Mouse (Mus musculus) bone marrow macrophage, adult 2 months (primary cell): ENCODE data around the gene Pou2f1. TPM values are rescaled to one million over a fixed set of nuclear protein-coding genes. Genes with fewer than 3 reads are reported as not detected.

Source experiments
- H3K27ac ChIP-seq: 2 replicates; pipeline ENCODE4 v1.5.1; 2012; ENCODE audit warnings: low read depth, low read length; ENCODE audit not compliant: insufficient read depth
- H3K4me1 ChIP-seq: 2 replicates; pipeline ENCODE4 v1.6.1; 2012; ENCODE audit warnings: low read length; ENCODE audit not compliant: control insufficient read depth, insufficient read depth
- H3K4me3 ChIP-seq: 2 replicates; pipeline ENCODE4 v1.5.1; 2012; ENCODE audit warnings: mild to moderate bottlenecking, low read length, moderate library complexity; ENCODE audit not compliant: insufficient read depth
- CTCF ChIP-seq: IDR thresholded peaks from 2 replicates; pipeline ENCODE4 v1.5.1; 2012; ENCODE audit warnings: low read depth, mild to moderate bottlenecking, low read length, moderate library complexity
- POLR2A ChIP-seq: IDR thresholded peaks from 2 replicates; pipeline ENCODE4 v1.6.1; 2012; ENCODE audit warnings: mild to moderate bottlenecking, low read depth, low read length, borderline replicate concordance
- polyA plus RNA-seq: library from polyadenylated mRNA; stranded (reverse); fragments of >200 nt; gene quantifications from 2 replicates; pipeline ENCODE4 v1.2.4, GENCODE M21; 2012; ENCODE audit not compliant: missing spikeins, insufficient read depth, insufficient read length

Pou2f1 gene
- polyA plus RNA-seq, 1 experiment = 12.3 TPM

DNA sequence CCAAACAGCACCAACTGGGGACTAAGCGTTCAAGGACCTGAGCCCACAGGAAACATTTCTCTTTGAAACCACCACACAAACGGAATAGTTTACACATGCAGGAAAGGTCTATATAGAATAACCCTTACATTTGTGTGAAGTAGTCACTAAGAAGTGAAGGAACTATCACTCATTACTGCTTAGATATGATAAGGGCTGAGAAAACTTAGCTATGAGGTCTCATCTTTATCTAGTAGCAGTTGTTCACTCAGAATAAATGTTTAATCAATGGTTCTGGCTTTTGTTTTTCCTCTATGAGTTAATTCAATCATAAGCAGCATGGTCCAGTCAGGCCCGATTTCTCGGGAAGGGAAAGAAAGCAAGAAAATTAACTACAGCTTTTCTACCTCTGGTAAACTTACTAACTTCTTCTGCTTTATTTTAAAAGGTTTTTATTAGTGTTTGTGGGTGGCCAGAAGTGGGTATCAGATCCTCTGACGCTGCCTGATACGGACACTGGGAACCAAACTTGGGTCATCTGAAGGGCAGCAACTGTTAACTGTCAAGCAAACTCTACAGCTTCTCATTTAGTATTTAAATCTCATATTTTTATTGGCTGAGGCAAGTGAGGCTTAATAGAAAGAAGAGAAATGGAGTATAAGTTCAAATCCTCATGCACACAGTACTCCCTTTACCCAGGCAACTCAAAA lies 40.7 kb downstream of the Pou2f1 start:
- no peak overlapping the region for H3K4me3 ChIP-seq
- no peak for TF ChIP-seq POLR2A
- no peak for TF ChIP-seq CTCF
- H3K27ac ChIP-seq = no peak overlapping the region
- H3K4me1 ChIP-seq = 0 out of 2 replicates have a peak, but pooled peaks cover 2% of the 10 kb centered on the region

DNA sequence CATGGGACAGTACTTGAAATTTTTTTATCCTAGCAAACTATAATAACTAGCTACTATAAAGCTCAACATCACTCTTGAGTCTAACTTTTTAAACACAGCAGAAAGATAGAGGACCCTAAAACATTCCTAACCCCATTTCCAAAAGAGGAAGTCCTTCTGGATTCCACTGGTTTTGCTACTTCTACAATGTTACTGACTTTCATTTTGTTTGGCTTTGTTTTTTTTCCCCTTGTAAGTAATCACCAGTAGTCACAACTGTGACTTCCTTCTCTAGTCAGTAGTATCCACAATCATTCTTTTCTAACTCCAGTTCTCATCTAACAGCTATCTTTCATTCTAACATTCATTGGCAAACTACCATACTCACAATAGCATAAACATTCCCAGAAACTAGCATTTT lies 44.3 kb downstream of the Pou2f1 start:
- TF ChIP-seq POLR2A = no peak
- no peak for TF ChIP-seq CTCF
- 0 out of 2 replicates have a peak, but pooled peaks cover 2% of the 10 kb centered on the region for H3K4me1 ChIP-seq
- no peak overlapping the region for H3K27ac ChIP-seq
- no peak overlapping the region for H3K4me3 ChIP-seq

GRCm38 (mm10) chr1:165948214-165948813 lies 54.2 kb downstream of the Pou2f1 start:
- H3K27ac ChIP-seq = no peak overlapping the region

GRCm38 (mm10) chr1:165943270-165943669 lies 59.2 kb downstream of the Pou2f1 start:
- no peak overlapping the region for H3K27ac ChIP-seq
- no peaks in the 10 kb centered on the region for H3K4me1 ChIP-seq
- H3K4me3 ChIP-seq = no peak overlapping the region
- TF ChIP-seq CTCF = no peak
- TF ChIP-seq POLR2A = no peak

More at GRCm38 (mm10) chr1:165948214-165948813, 54.2 kb downstream of the Pou2f1 start:
- Histone ChIP-seq H3K4me3 (no peak overlapping the region), H3K4me1 (no peaks in the 10 kb centered on the region)
- TF ChIP-seq CTCF (no peak), POLR2A (no peak)

- no peak overlapping the region for H3K27ac ChIP-seq
- peaks cover 8% of the 10 kb centered on the region for H3K4me1 ChIP-seq
- 0 out of 2 replicates have a peak overlapping the region, but pooled peaks have one; percentile 41 for H3K4me3 ChIP-seq
- TF ChIP-seq POLR2A (no peak), CTCF (no peak)
Observed at GRCm38 (mm10) chr1:165935466-165935818, 67.0 kb downstream of the Pou2f1 start.

DNA sequence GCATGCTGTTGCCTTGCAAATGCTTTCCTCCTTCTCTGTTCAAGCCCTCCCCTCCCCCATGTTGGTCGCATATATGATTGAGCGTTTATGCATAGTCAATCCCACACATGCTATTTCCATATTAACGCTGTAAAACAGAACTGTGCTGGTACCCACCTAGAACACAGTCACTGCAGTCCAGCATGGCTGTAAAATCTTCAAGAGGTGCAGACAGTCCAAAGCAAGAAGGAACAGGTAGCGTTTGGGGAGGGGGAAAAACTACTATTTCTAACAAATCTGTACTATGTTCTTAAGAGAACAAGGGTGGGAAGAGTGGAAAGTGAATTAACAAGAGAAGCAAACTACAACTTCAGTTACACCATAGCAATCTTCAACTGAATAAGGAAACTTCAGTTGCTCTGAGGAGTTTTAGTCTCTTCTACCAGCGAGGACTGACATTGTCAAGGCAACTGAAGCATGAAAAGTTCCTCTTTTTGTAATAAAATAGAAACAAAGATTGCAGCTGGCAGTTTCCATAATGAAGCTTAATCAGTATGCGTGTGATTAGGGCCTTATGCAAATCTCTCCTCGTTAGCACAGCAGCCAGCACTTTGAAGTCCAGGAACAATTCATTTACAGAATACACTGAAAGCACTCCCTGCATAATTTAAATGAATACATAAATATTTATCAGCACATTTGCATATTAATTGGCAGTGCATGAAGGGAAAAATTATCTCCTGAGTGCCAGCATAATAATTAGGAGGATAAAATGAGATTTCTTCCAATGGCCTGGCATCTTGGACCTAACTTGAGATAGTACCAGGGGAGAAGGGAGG lies 67.6 kb downstream of the Pou2f1 start:
- Histone ChIP-seq H3K27ac (peak overlapping the region; percentile 46; the same call in 1 of the 2 replicates), H3K4me3 (peak overlapping the region; percentile 41), H3K4me1 (peaks cover 8% of the 10 kb centered on the region)
- TF ChIP-seq CTCF (no peak), POLR2A (no peak)

GRCm38 (mm10) chr1:165933915-165934647 lies 68.4 kb downstream of the Pou2f1 start:
- peak overlapping the region; percentile 41 for H3K4me3 ChIP-seq
- H3K27ac ChIP-seq = no peak overlapping the region
- TF ChIP-seq POLR2A (no peak), CTCF (no peak)
- peaks cover 8% of the 10 kb centered on the region for H3K4me1 ChIP-seq

DNA sequence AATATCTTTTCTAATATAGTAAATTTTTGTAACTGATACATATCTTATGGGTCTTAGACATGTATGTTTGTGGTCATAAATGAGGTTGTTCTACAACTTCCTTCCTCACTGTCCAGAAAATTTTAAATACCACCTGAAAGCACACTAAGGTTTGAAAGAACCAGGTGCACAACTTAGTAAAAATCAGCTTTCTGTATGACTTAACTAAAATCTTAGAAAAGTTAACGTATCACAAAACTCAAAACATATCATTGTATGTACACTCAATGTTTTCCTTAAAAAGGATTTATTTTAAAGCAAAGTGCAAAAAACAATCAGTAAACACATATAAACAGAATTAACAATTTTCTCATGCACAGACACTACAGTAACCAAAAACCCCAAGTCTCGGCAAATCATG lies 69.6 kb downstream of the Pou2f1 start:
- no peak overlapping the region for H3K4me3 ChIP-seq
- TF ChIP-seq CTCF (no peak), POLR2A (no peak)
- H3K4me1 ChIP-seq = peaks cover 8% of the 10 kb centered on the region
- H3K27ac ChIP-seq = no peak overlapping the region

DNA sequence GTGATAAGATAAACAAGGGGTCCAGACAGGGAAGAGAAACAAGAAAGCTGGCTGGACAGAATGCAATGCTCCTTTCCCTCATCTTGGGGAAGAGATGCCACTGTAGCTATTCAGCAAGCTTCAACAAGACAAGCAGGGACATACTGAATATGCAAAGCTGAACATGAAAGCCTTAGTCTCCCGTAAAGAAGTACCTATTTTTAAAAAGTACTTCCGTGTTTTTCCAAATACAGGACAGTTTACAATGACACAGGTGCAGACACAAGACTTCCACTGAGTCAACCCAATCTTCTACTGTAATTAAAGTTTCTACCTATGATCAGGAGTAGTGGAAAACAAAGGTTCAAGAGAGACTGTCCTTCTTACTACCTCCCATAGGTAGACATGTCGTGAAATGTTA lies 72.0 kb downstream of the Pou2f1 start:
- no peak for TF ChIP-seq POLR2A
- TF ChIP-seq CTCF = no peak
- no peak overlapping the region for H3K4me3 ChIP-seq
- H3K27ac ChIP-seq = no peak overlapping the region

More for the DNA sequence above, 72.0 kb downstream of the Pou2f1 start:
- H3K4me1 ChIP-seq = peaks cover 8% of the 10 kb centered on the region
